Mouse (Mus musculus): Measurements from ENCODE around the gene Defb28.

DNA sequence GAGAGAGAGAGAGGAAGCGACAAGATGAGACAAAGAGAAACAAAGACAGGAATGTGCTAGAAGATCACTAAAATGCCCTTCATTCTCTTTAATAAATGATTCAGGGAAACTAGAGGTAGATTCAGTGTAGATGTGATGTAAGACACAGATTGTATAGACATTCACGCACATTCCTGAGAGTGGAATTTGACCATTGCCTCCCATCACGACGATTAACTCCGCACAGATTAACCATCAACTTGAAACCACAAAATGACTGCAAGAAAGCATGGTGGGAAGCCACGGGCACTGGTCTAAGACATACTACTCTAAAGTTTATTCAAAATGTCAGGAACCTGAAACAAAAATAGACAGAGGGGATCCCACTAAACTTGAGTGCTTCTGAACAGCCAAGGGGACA is 52.3 kb downstream of the Defb28 start:
- TF ChIP-seq CTCF (IDR thresholded peaks at IDR 0.05; ENCODE audit: low read depth, low read length) (no peak), POLR2A (IDR thresholded peaks at IDR 0.05; ENCODE audit: borderline replicate concordance, low read depth, low read length) (no peak)

Measured in bone marrow macrophage, adult 2 months (primary cell).